ENCODE assay signal across 11 mouse cellular contexts in the genomic region with DNA sequence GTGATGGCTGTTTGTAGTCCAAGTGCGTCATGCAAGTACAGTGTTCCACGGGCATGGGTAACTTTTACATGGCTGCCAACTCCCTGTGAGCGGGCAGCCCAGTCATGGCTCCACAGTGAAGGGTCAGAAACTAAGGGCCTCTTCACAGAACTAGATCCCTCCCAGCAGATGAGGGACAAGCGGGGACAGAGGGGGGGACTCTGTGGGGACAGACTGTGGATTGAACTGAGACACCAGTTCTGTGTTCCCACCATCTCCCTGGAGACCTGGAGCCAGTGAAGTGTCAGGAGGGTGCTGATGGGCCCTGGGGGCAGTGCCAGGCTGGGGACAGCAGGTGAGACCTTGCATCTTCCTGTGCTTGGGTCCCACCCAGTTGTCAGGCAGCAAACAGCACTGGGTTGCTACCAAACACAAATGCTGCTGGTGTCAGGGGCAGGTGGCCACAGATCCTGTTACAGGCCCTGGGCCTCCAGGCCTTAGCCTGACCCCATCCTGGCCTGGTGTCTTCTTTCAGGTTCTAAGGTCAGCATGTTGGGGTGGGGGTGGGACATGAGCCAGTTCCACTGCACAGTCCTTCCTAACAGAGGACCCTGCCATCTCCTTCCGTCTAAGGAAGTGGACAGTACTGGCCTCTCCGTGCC. TPM values are rescaled to one million over a fixed set of nuclear protein-coding genes. Genes with fewer than 3 reads are reported as not detected.
DNase-seq lines count a peak whose midpoint lies in the region; ATAC-seq lines count a peak whose summit lies in the region.
"Had no signal": no experiment of that assay in that cellular context is flagged by ENCODE, and none has a peak within 500 bp of the region (broad histone marks: within the 10 kb centered on the region; RNA-seq: fewer than 3 reads in every experiment).

No protein-coding gene starts in this region.

- no peak for ATAC-seq in kidney, embryonic 16.5 days (ENCODE audit: low FRiP score, low TSS enrichment)
- ATAC-seq in embryonic facial prominence, embryonic 12.5 days (ENCODE audit: insufficient number of reproducible peaks, insufficient read depth, low FRiP score, low TSS enrichment) = 0 out of 2 replicates have a peak, but pooled peaks have one; percentile 13
- ATAC-seq in heart, embryonic 13.5 days (ENCODE audit: extremely low read depth, insufficient number of reproducible peaks, low FRiP score, low TSS enrichment) = no peak
- no peak for ATAC-seq in granulocyte monocyte progenitor cell, adult 5-6 weeks (replicated peaks; ENCODE audit: poor library complexity, severe bottlenecking)

- H3K4me2 ChIP-seq in kidney, embryonic 16.5 days (replicated peaks; ENCODE audit: low read depth, low read length) = no peak overlapping the region
- no peak overlapping the region for H3K4me2 ChIP-seq in embryonic facial prominence, embryonic 12.5 days (replicated peaks)
- no peak overlapping the region for H3K4me2 ChIP-seq in heart, embryonic 13.5 days

- H3K9ac ChIP-seq in kidney, embryonic 16.5 days (replicated peaks; ENCODE audit: low read length) = peak overlapping the region; percentile 42
- H3K9ac ChIP-seq in embryonic facial prominence, embryonic 12.5 days = no peak overlapping the region
- peak overlapping the region; percentile 56; the same call in 1 of the 2 replicates for H3K9ac ChIP-seq in heart, embryonic 13.5 days

- no peak overlapping the region for H3K4me3 ChIP-seq in kidney, embryonic 16.5 days (ENCODE audit: low read length)
- no peak overlapping the region for H3K4me3 ChIP-seq in embryonic facial prominence, embryonic 12.5 days
- H3K4me3 ChIP-seq in heart, embryonic 13.5 days = no peak overlapping the region

- no peaks in the 10 kb centered on the region for H3K27me3 ChIP-seq in kidney, embryonic 16.5 days (ENCODE audit: insufficient read depth, low read length)
- no peaks in the 10 kb centered on the region for H3K27me3 ChIP-seq in embryonic facial prominence, embryonic 12.5 days
- H3K27me3 ChIP-seq in heart, embryonic 13.5 days (replicated peaks) = no peaks in the 10 kb centered on the region

- no peaks in the 10 kb centered on the region for H3K36me3 ChIP-seq in kidney, embryonic 16.5 days (ENCODE audit: insufficient read depth, low read length)
- no peaks in the 10 kb centered on the region for H3K36me3 ChIP-seq in embryonic facial prominence, embryonic 12.5 days
- no peaks in the 10 kb centered on the region for H3K36me3 ChIP-seq in heart, embryonic 13.5 days

- peaks cover 53% of the 10 kb centered on the region for H3K4me1 ChIP-seq in kidney, embryonic 16.5 days (ENCODE audit: insufficient read depth, low read length)
- peaks cover 45% of the 10 kb centered on the region for H3K4me1 ChIP-seq in embryonic facial prominence, embryonic 12.5 days
- peaks cover 51% of the 10 kb centered on the region for H3K4me1 ChIP-seq in heart, embryonic 13.5 days

- peak overlapping the region; percentile 94 for H3K27ac ChIP-seq in kidney, embryonic 16.5 days (ENCODE audit: low read length)
- H3K27ac ChIP-seq in embryonic facial prominence, embryonic 12.5 days = peak overlapping the region; percentile 69
- H3K27ac ChIP-seq in heart, embryonic 13.5 days (replicated peaks) = peak overlapping the region; percentile 85

- no peak for DNase-seq in kidney, postnatal 14 days
- DNase-seq in mesoderm, embryonic 11.5 days (ENCODE audit: low read depth, low spot score) = peak; percentile 52
- no peak for DNase-seq in cerebellum, adult 8-10 months
- no peak for DNase-seq in kidney, postnatal 25 days

- no peaks in the 10 kb centered on the region for H3K9me3 ChIP-seq in kidney, embryonic 16.5 days (ENCODE audit: low read length)
- H3K9me3 ChIP-seq in embryonic facial prominence, embryonic 12.5 days = no peaks in the 10 kb centered on the region
- no peaks in the 10 kb centered on the region for H3K9me3 ChIP-seq in heart, embryonic 13.5 days
- H3K9me3 ChIP-seq: G1E had no signal

- WGBS in kidney, embryonic 16.5 days = 67% methylated on average over 6 of the region's 6 CpGs
- 61% methylated on average over 6 of the region's 6 CpGs for WGBS in embryonic facial prominence, embryonic 12.5 days
- WGBS in heart, embryonic 13.5 days = 79% methylated on average over 6 of the region's 6 CpGs

RNA-seq across cellular contexts. Expression of gene Stpg4, which starts 50.6 kb away (rescaled TPM):
- 0.60 TPM in 1 of 2 replicates, not detected in the other for polyA plus RNA-seq in kidney, embryonic 16.5 days (2015; fragmentation: Nextera tagmentation; extraction: Ambion mirVana)
- not detected in 2 replicates for polyA plus RNA-seq in embryonic facial prominence, embryonic 12.5 days (2016; fragmentation: Nextera tagmentation; extraction: Ambion mirVana)
- 0.27 TPM in 1 of 2 replicates, not detected in the other for polyA plus RNA-seq in heart, embryonic 13.5 days (2015; fragmentation: Nextera tagmentation; extraction: Ambion mirVana)
- not detected in 2 replicates for total RNA-seq in granulocyte monocyte progenitor cell, adult 5-6 weeks (2014; fragmentation: Nextera tagmentation)
- not detected in 2 replicates for total RNA-seq in granulocyte monocyte progenitor cell, adult 5-6 weeks (2017)
- total RNA-seq: layer of hippocampus, adult 18-20 months had no signal
- polyA plus RNA-seq: brain, embryonic 14.5 days; G1E had no signal
